Mouse (Mus musculus): Measurements from ENCODE around the gene Cdc37l1.
"Not testable (repeated sequence)": the region's sequence is repeated elsewhere in the genome, so short reads cannot be mapped to it uniquely, and the experiment has no call there.

Gene Cdc37l1

GRCm38 (mm10) chr19:29000321-29000720, 10.2 kb downstream of the Cdc37l1 start:
- DNase-seq (ENCODE audit: low read depth in 1 of 2, low spot score in 2 of 2): not testable (repeated sequence)

GRCm38 (mm10) chr19:29008069-29008706, 18.0 kb downstream of the Cdc37l1 start:
- no peak for DNase-seq (ENCODE audit: low read depth in 1 of 2, low spot score in 2 of 2)

- DNase-seq (ENCODE audit: low read depth in 1 of 2, low spot score in 2 of 2): no peak
These were observed 18.9 kb downstream of the Cdc37l1 start for GRCm38 (mm10) chr19:29009046-29009445.

GRCm38 (mm10) chr19:29011355-29011990, 21.3 kb downstream of the Cdc37l1 start:
- DNase-seq (ENCODE audit: low read depth in 1 of 2, low spot score in 2 of 2): no peak

- no peak for DNase-seq (ENCODE audit: low read depth in 1 of 2, low spot score in 2 of 2)
These were observed 24.4 kb downstream of the Cdc37l1 start for GRCm38 (mm10) chr19:29014466-29015055.

GRCm38 (mm10) chr19:29015410-29016203, 25.5 kb downstream of the Cdc37l1 start:
- DNase-seq (ENCODE audit: low read depth in 1 of 2, low spot score in 2 of 2): no peak

GRCm38 (mm10) chr19:29016204-29016765, 26.1 kb downstream of the Cdc37l1 start:
- DNase-seq (ENCODE audit: low read depth in 1 of 2, low spot score in 2 of 2): no peak

- DNase-seq (ENCODE audit: low read depth in 1 of 2, low spot score in 2 of 2): no peak
These were observed 26.6 kb downstream of the Cdc37l1 start for GRCm38 (mm10) chr19:29016786-29017185.

GRCm38 (mm10) chr19:29019647-29020046, 29.5 kb downstream of the Cdc37l1 start:
- no peak for DNase-seq (ENCODE audit: low read depth in 1 of 2, low spot score in 2 of 2)

GRCm38 (mm10) chr19:29021754-29022345, 31.7 kb downstream of the Cdc37l1 start:
- no peak for DNase-seq (ENCODE audit: low read depth in 1 of 2, low spot score in 2 of 2)

GRCm38 (mm10) chr19:29024391-29024947, 34.3 kb downstream of the Cdc37l1 start:
- DNase-seq (ENCODE audit: low read depth in 1 of 2, low spot score in 2 of 2): no peak

- DNase-seq (ENCODE audit: low read depth in 1 of 2, low spot score in 2 of 2): no peak
These were observed 41.6 kb downstream of the Cdc37l1 start for GRCm38 (mm10) chr19:29031788-29032187.

- no peak for DNase-seq (ENCODE audit: low read depth in 1 of 2, low spot score in 2 of 2)
These were observed 42.5 kb downstream of the Cdc37l1 start for GRCm38 (mm10) chr19:29032662-29033061.

- no peak for DNase-seq (ENCODE audit: low read depth in 1 of 2, low spot score in 2 of 2)
These were observed 46.9 kb downstream of the Cdc37l1 start for GRCm38 (mm10) chr19:29037026-29037425.

- no peak for DNase-seq (ENCODE audit: low read depth in 1 of 2, low spot score in 2 of 2)
These were observed 47.4 kb downstream of the Cdc37l1 start for GRCm38 (mm10) chr19:29037541-29037940.

GRCm38 (mm10) chr19:29039334-29039733, 49.2 kb downstream of the Cdc37l1 start:
- DNase-seq (ENCODE audit: low read depth in 1 of 2, low spot score in 2 of 2): no peak

- no peak for DNase-seq (ENCODE audit: low read depth in 1 of 2, low spot score in 2 of 2)
These were observed 50.1 kb downstream of the Cdc37l1 start for GRCm38 (mm10) chr19:29040206-29040605.

GRCm38 (mm10) chr19:29042143-29042542, 52.0 kb downstream of the Cdc37l1 start:
- DNase-seq (ENCODE audit: low read depth in 1 of 2, low spot score in 2 of 2): no peak

- DNase-seq (ENCODE audit: low read depth in 1 of 2, low spot score in 2 of 2): no peak
These were observed 52.5 kb downstream of the Cdc37l1 start for GRCm38 (mm10) chr19:29042647-29043046.

GRCm38 (mm10) chr19:29044353-29044768, 54.2 kb downstream of the Cdc37l1 start:
- DNase-seq (ENCODE audit: low read depth in 1 of 2, low spot score in 2 of 2): no peak

- no peak for DNase-seq (ENCODE audit: low read depth in 1 of 2, low spot score in 2 of 2)
These were observed 55.2 kb downstream of the Cdc37l1 start for GRCm38 (mm10) chr19:29045369-29045768.
